Mouse (Mus musculus) hindbrain, embryonic 10.5 days (tissue): Measurements from ENCODE around the gene Ube2i. TPM values are rescaled to one million over a fixed set of nuclear protein-coding genes. Genes with fewer than 3 reads are reported as not detected.
"Not testable (repeated sequence)": the region's sequence is repeated elsewhere in the genome, so short reads cannot be mapped to it uniquely, and the experiment has no call there.

ENCODE experiments used
- DNase-seq: peaks from one replicate; pipeline ENCODE4 v3.0.0-alpha.2; 2017; ENCODE audit warnings: low spot score
- H3K27ac ChIP-seq: fragments of 300-500 bp; sonication (generic); 2 replicates; pipeline ENCODE4 v1.5.1; 2016; ENCODE audit warnings: mild to moderate bottlenecking, moderate library complexity
- H3K27me3 ChIP-seq: fragments of 300-500 bp; sonication (generic); 2 replicates; pipeline ENCODE4 v1.6.1; 2016; ENCODE audit warnings: mild to moderate bottlenecking; ENCODE audit not compliant: poor library complexity, insufficient read depth, severe bottlenecking
- H3K36me3 ChIP-seq: fragments of 300-500 bp; sonication (generic); 2 replicates; pipeline ENCODE4 v1.6.1; 2016; ENCODE audit warnings: mild to moderate bottlenecking, moderate library complexity
- H3K4me1 ChIP-seq: fragments of 300-500 bp; sonication (generic); replicated peaks from 2 replicates; pipeline ENCODE4 v1.6.1; 2016; ENCODE audit warnings: mild to moderate bottlenecking
- H3K4me3 ChIP-seq: fragments of 300-500 bp; sonication (generic); 2 replicates; pipeline ENCODE4 v1.5.1; 2016; ENCODE audit warnings: mild to moderate bottlenecking, moderate library complexity
- H3K9me3 ChIP-seq: fragments of 300-500 bp; sonication (generic); 2 replicates; pipeline ENCODE4 v1.6.1; 2016; ENCODE audit warnings: mild to moderate bottlenecking, moderate library complexity
- WGBS: fragments of 180-500 bp; shearing (Covaris S2); methylation state at CpG from one replicate; pipeline ENCODE4 v1.1.7; 2016; 5-methylcytosine and 5-hydroxymethylcytosine counted together
- polyA plus RNA-seq: library from polyadenylated mRNA; unstranded; fragments of >200 nt; fragmentation: Nextera tagmentation; extraction: Ambion mirVana; gene quantifications from 2 replicates; pipeline ENCODE4 v1.2.1, GENCODE M21; 2016

Ube2i gene
- polyA plus RNA-seq, 1 experiment from 2014 or later = 862 TPM

DNA sequence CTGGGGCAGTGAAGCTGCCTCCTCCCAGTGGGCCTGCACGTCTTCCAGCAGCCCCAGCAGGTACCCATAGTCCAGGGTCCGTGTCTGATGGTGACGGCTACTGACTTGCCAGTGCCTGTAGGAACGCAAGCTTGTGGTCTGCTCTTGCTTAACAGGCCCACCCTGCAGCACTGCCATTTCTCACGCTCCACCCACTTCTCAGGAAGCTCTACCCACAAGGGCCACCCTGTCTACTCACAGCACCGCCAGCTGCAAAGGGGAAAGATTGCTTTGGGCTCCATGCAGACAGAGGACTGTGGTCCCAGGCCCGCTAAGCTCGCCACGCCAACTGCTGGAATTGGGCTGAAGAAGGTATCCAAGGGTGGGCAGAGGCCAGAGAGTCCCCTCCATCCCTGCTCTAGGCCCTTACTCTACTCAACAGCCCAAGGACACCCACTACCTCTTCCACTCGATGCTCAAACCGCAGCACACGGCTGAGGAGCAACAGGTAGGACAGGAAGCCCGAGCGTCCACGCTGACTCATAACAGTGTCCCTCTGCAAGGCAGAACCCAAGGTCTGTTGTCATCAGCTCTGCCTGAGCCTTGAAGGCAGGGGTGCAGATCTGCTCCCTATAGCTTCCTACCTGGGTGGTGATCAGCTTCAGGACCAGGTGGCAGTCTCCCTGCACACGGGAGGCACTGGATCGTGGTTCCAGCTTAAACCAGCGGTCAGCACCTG lies 26.2 kb downstream of the Ube2i start:
- H3K9me3 ChIP-seq = no peaks in the 10 kb centered on the region
- H3K4me3 ChIP-seq = no peak overlapping the region
- peaks cover 14% of the 10 kb centered on the region for H3K4me1 ChIP-seq
- 0 out of 2 replicates have a peak, but pooled peaks cover under 1% of the 10 kb centered on the region for H3K27me3 ChIP-seq
- no peak overlapping the region for H3K27ac ChIP-seq
- peaks cover 32% of the 10 kb centered on the region for H3K36me3 ChIP-seq
- DNase-seq = no peak
- WGBS = 85% methylated on average over 18 of the region's 18 CpGs

DNA sequence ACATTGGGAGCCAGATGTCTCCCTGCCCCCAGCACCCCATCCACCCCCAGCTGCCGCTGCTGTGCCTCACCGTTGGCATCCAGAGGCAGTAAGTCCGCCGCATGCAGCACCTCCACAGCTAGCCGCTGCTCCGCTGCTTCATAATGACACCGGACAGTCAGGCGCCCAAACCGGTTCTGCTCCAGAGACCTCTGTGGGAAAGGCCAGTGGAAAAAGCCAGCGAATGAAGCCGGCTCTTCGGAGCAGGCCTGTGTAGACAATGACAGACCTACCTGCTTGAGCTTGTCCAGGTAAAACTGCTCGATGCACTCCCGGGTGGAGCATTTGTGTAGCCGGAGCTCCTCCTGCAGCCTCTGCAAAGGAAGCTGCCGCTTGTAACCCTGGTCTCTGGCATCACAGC lies 30.2 kb downstream of the Ube2i start:
- H3K9me3 ChIP-seq = no peaks in the 10 kb centered on the region
- no peak for DNase-seq
- 81% methylated on average over 16 of the region's 16 CpGs for WGBS
- peaks cover 15% of the 10 kb centered on the region for H3K4me1 ChIP-seq
- no peaks in the 10 kb centered on the region for H3K27me3 ChIP-seq
- H3K36me3 ChIP-seq = peaks cover 54% of the 10 kb centered on the region
- no peak overlapping the region for H3K27ac ChIP-seq
- H3K4me3 ChIP-seq = 0 out of 2 replicates have a peak overlapping the region, but pooled peaks have one; percentile 0

- no peaks in the 10 kb centered on the region for H3K9me3 ChIP-seq
- H3K27ac ChIP-seq = no peak overlapping the region
- H3K4me3 ChIP-seq = no peak overlapping the region
- 88% methylated on average over 11 of the region's 11 CpGs for WGBS
- no peaks in the 10 kb centered on the region for H3K27me3 ChIP-seq
- no peak for DNase-seq
- peaks cover 20% of the 10 kb centered on the region for H3K4me1 ChIP-seq
- H3K36me3 ChIP-seq = peaks cover 54% of the 10 kb centered on the region
Observed at GRCm38 (mm10) chr17:25243131-25243780, 31.2 kb downstream of the Ube2i start.

GRCm38 (mm10) chr17:25239695-25240636 lies 34.5 kb downstream of the Ube2i start, which contains the start of the genes Gnptg and Tsr3:
TSS of gene Gnptg (minus strand) at chr17:25240124.
TSS of gene Tsr3 (plus strand) at chr17:25240170.
- peak; percentile 92 for DNase-seq
- H3K27ac ChIP-seq = peak within 1 kb of the TSS; percentile 89
- H3K4me3 ChIP-seq = peak within 1 kb of the TSS; percentile 71
- no peaks in the 10 kb centered on the region for H3K27me3 ChIP-seq
- H3K4me1 ChIP-seq = peaks cover 20% of the 10 kb centered on the region
- H3K36me3 ChIP-seq = peaks cover 62% of the 10 kb centered on the region
- WGBS = under 1% methylated on average over 80 of the region's 80 CpGs
- no peaks in the 10 kb centered on the region for H3K9me3 ChIP-seq

GRCm38 (mm10) chr17:25235635-25236034 lies 38.8 kb downstream of the Ube2i start:
- H3K27ac ChIP-seq = no peak overlapping the region
- H3K27me3 ChIP-seq = no peaks in the 10 kb centered on the region
- H3K4me3 ChIP-seq = no peak overlapping the region
- peaks cover 9% of the 10 kb centered on the region for H3K4me1 ChIP-seq
- 87% methylated on average over 9 of the region's 9 CpGs for WGBS
- DNase-seq = no peak
- H3K36me3 ChIP-seq = peaks cover 40% of the 10 kb centered on the region
- H3K9me3 ChIP-seq = no peaks in the 10 kb centered on the region

- peaks cover 60% of the 10 kb centered on the region for H3K36me3 ChIP-seq
- H3K9me3 ChIP-seq, H3K4me1 ChIP-seq, H3K27me3 ChIP-seq, H3K27ac ChIP-seq, H3K4me3 ChIP-seq, DNase-seq: not testable (repeated sequence)
- WGBS = 96% methylated on average over 7 of the region's 11 CpGs
Observed at GRCm38 (mm10) chr17:25231621-25232020, 42.8 kb downstream of the Ube2i start.

- H3K27me3 ChIP-seq = no peaks in the 10 kb centered on the region
- peaks cover 56% of the 10 kb centered on the region for H3K36me3 ChIP-seq
- H3K9me3 ChIP-seq = no peaks in the 10 kb centered on the region
- no peak for DNase-seq
- H3K27ac ChIP-seq = no peak overlapping the region
- H3K4me3 ChIP-seq = no peak overlapping the region
- no peaks in the 10 kb centered on the region for H3K4me1 ChIP-seq
- 94% methylated on average over 3 of the region's 3 CpGs for WGBS
Observed at GRCm38 (mm10) chr17:25230700-25231099, 43.7 kb downstream of the Ube2i start.

DNA sequence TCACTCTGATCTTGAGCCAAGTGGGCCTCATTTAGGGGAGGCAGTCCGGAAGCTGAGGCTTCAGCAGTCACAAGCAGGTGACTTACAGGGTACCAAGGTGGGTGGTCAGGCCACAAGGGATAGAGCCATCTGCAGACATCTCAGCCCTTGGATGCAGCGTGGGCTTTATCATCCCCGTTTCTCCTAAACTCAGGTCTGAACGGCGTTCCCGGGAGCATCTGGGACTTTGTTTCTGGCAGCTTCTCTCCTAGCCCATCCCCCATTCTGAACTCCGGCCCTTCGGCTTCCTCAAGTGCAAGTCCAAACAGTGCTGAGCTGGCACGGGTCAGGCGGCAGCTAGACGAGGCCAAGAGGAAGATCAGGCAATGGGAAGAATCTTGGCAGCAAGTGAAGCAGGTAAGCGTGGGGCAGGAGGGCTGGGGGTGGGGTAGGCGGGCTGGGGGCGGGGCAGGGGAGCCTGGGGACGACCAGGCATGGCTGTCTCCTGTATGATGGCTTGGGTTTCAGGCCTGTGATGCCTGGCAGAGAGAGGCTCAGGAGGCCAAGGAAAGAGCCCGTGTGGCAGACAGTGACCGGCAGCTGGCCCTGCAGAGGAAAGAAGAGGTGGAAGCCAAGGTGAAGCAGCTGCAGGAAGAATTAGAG lies 44.3 kb downstream of the Ube2i start:
- H3K4me3 ChIP-seq, H3K4me1 ChIP-seq, DNase-seq, H3K9me3 ChIP-seq, H3K27me3 ChIP-seq, H3K27ac ChIP-seq: not testable (repeated sequence)
- H3K36me3 ChIP-seq = peaks cover 56% of the 10 kb centered on the region
- WGBS = 84% methylated on average over 17 of the region's 17 CpGs

- no peaks in the 10 kb centered on the region for H3K4me1 ChIP-seq
- no peak overlapping the region for H3K4me3 ChIP-seq
- no peak for DNase-seq
- H3K27me3 ChIP-seq = no peaks in the 10 kb centered on the region
- peaks cover 50% of the 10 kb centered on the region for H3K36me3 ChIP-seq
- no peak overlapping the region for H3K27ac ChIP-seq
- WGBS = 87% methylated on average over 5 of the region's 5 CpGs
- no peaks in the 10 kb centered on the region for H3K9me3 ChIP-seq
Observed at GRCm38 (mm10) chr17:25227991-25228390, 46.4 kb downstream of the Ube2i start.

DNA sequence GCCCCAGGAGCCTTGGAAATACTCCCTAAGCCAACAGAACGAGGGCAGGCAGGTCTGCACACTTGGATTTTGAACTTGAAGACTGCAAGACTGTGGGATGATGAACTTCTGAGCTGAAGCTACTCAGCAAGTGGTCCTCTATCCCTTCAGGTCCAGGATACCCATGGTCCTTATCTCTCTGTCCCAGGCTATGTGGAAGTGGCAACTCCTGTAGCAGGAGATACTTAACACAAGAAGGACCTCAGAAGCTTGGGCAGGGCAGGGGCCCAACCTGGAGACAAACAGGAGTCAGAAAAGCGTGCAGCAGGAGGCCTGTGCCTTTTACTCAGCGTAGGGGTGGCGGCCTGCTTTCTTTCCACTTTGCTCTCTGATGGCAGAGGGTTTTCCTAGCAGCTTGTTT lies 48.8 kb downstream of the Ube2i start:
- H3K27ac ChIP-seq = no peak overlapping the region
- H3K36me3 ChIP-seq = peaks cover 41% of the 10 kb centered on the region
- H3K4me1 ChIP-seq = peaks cover 19% of the 10 kb centered on the region
- no peaks in the 10 kb centered on the region for H3K9me3 ChIP-seq
- H3K4me3 ChIP-seq = no peak overlapping the region
- 84% methylated on average over 4 of the region's 4 CpGs for WGBS
- peaks cover 10% of the 10 kb centered on the region for H3K27me3 ChIP-seq
- no peak for DNase-seq

GRCm38 (mm10) chr17:25224586-25225222 lies 49.7 kb downstream of the Ube2i start:
- H3K36me3 ChIP-seq = peaks cover 38% of the 10 kb centered on the region
- H3K4me3 ChIP-seq = no peak overlapping the region
- peaks cover 11% of the 10 kb centered on the region for H3K27me3 ChIP-seq
- H3K27ac ChIP-seq = no peak overlapping the region
- WGBS = 89% methylated on average over 7 of the region's 7 CpGs
- no peaks in the 10 kb centered on the region for H3K9me3 ChIP-seq
- H3K4me1 ChIP-seq = peaks cover 19% of the 10 kb centered on the region
- DNase-seq = no peak
